Mouse (Mus musculus): ENCODE results near the gene Tmem52.

DNA sequence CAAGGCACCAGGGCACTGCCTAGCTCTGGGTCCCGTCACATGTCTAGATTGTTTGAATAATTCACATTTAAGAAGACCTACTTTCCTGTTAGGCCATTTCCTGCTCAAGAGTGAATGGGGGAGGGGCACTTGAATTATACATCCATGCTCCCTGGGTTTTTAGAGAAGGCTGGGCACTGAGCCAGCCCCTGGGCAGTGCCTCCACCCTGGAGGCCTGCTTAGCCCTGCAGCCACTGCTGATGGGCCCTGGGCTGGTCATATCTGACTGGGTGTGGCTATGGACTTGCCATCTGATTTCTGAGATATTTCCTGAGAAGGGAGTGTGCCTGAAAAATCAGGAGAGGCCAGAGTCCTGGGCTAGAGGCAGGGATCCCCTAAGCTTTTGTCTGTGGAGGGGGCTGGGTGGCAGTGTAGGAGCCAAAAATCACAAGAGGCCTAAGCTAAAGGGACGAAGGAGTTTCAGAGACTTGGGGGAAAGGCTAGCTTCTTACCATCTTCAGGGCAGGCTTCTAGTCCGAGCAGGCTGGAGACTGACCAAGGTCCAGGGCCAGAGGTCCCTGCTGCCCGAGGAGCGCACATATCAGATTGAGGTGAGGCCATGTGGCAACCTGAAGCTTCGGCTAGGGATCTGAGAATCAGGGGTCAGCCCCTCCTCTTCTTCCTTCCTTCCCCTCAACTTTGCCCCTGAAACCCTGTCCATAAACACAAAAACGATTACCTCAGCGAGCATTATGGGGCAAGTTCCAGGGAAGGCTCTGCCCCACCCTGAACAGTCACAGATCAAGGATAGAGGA, 19.5 kb downstream of the Tmem52 start:
- TF ChIP-seq CTCF (IDR thresholded peaks at IDR 0.05; ENCODE audit: low read depth) (no peak), EP300 (IDR thresholded peaks at IDR 0.05; ENCODE audit: low read depth) (no peak; the same call in 1 of the 2 replicates)
